Mouse (Mus musculus): ENCODE measurements around the gene Usp29. TPM values are rescaled to one million over a fixed set of nuclear protein-coding genes. Genes with fewer than 3 reads are reported as not detected.
"Not testable (repeated sequence)": the region's sequence is repeated elsewhere in the genome, so short reads cannot be mapped to it uniquely, and the experiment has no call there.

Usp29 gene
- total and polyA plus RNA-seq, 2 experiments from 2014 or later, result 2.2 to 3.2 TPM

GRCm38 (mm10) chr7:6874448-6874847, 144.1 kb downstream of the Usp29 start:
- DNase-seq (ENCODE audit: low spot score) (no peak), ATAC-seq (ENCODE audit: insufficient read depth, low read depth) (no peak)
- TF ChIP-seq EP300 (IDR thresholded peaks at IDR 0.05; ENCODE audit: low read depth) (no peak), CTCF (IDR thresholded peaks at IDR 0.05; ENCODE audit: low read depth) (no peak)
- H3K27ac ChIP-seq (ENCODE audit: low read depth), result no peak overlapping the region
- no peaks in the 10 kb centered on the region for H3K4me1 ChIP-seq (ENCODE audit: control insufficient read depth, insufficient read depth)
- no peaks in the 10 kb centered on the region for H3K9me3 ChIP-seq (replicated peaks; ENCODE audit: control insufficient read depth, low read length)
- no peaks in the 10 kb centered on the region for H3K36me3 ChIP-seq (replicated peaks; ENCODE audit: control insufficient read depth, insufficient read depth, low read length)
- 79% methylated on average over 19 of the region's 19 CpGs for WGBS
- no peak overlapping the region for H3K4me2 ChIP-seq (ENCODE audit: low read depth, low read length)
- H3K27me3 ChIP-seq (ENCODE audit: control insufficient read depth, insufficient read depth, low read length), result no peaks in the 10 kb centered on the region
- H3K4me3 ChIP-seq (ENCODE audit: low read depth, low read length), result no peak overlapping the region
- H3K9ac ChIP-seq (replicated peaks; ENCODE audit: low read depth, low read length), result no peak overlapping the region

GRCm38 (mm10) chr7:6878202-6878601, 147.8 kb downstream of the Usp29 start:
- H3K27me3 ChIP-seq (ENCODE audit: control insufficient read depth, insufficient read depth, low read length), result no peaks in the 10 kb centered on the region
- DNase-seq (ENCODE audit: low spot score) (no peak), ATAC-seq (ENCODE audit: insufficient read depth, low read depth) (no peak)
- 0 out of 2 replicates have a peak, but pooled peaks cover under 1% of the 10 kb centered on the region for H3K4me1 ChIP-seq (ENCODE audit: control insufficient read depth, insufficient read depth)
- H3K9me3 ChIP-seq (replicated peaks; ENCODE audit: control insufficient read depth, low read length), result no peaks in the 10 kb centered on the region
- H3K4me3 ChIP-seq (ENCODE audit: low read depth, low read length), result no peak overlapping the region
- H3K27ac ChIP-seq (ENCODE audit: low read depth), result no peak overlapping the region
- no peaks in the 10 kb centered on the region for H3K36me3 ChIP-seq (replicated peaks; ENCODE audit: control insufficient read depth, insufficient read depth, low read length)
- TF ChIP-seq CTCF (IDR thresholded peaks at IDR 0.05; ENCODE audit: low read depth) (no peak), EP300 (IDR thresholded peaks at IDR 0.05; ENCODE audit: low read depth) (no peak)
- 54% methylated on average over 1 of the region's 1 CpGs for WGBS
- H3K4me2 ChIP-seq (ENCODE audit: low read depth, low read length), result no peak overlapping the region
- no peak overlapping the region for H3K9ac ChIP-seq (replicated peaks; ENCODE audit: low read depth, low read length)

GRCm38 (mm10) chr7:6878849-6879248, 148.5 kb downstream of the Usp29 start:
- H3K27me3 ChIP-seq (ENCODE audit: control insufficient read depth, insufficient read depth, low read length); H3K4me2 ChIP-seq (ENCODE audit: low read depth, low read length); H3K36me3 ChIP-seq (replicated peaks; ENCODE audit: control insufficient read depth, insufficient read depth, low read length); H3K27ac ChIP-seq (ENCODE audit: low read depth); H3K4me3 ChIP-seq (ENCODE audit: low read depth, low read length); H3K4me1 ChIP-seq (ENCODE audit: control insufficient read depth, insufficient read depth); H3K9ac ChIP-seq (replicated peaks; ENCODE audit: low read depth, low read length); DNase-seq (ENCODE audit: low spot score); H3K9me3 ChIP-seq (replicated peaks; ENCODE audit: control insufficient read depth, low read length); ATAC-seq (ENCODE audit: insufficient read depth, low read depth): not testable (repeated sequence)
- WGBS, result 94% methylated on average over 3 of the region's 3 CpGs

- 24% methylated on average over 11 of the region's 11 CpGs for WGBS
- Histone ChIP-seq H3K27ac (ENCODE audit: low read depth) (no peak overlapping the region), H3K4me2 (ENCODE audit: low read depth, low read length) (no peak overlapping the region), H3K4me1 (ENCODE audit: control insufficient read depth, insufficient read depth) (peaks cover 3% of the 10 kb centered on the region; the same call in 1 of the 2 replicates), H3K36me3 (replicated peaks; ENCODE audit: control insufficient read depth, insufficient read depth, low read length) (no peaks in the 10 kb centered on the region), H3K9me3 (replicated peaks; ENCODE audit: control insufficient read depth, low read length) (no peaks in the 10 kb centered on the region), H3K27me3 (ENCODE audit: control insufficient read depth, insufficient read depth, low read length) (no peaks in the 10 kb centered on the region), H3K4me3 (ENCODE audit: low read depth, low read length) (no peak overlapping the region), H3K9ac (replicated peaks; ENCODE audit: low read depth, low read length) (no peak overlapping the region)
- peak; percentile 40 for DNase-seq (ENCODE audit: low spot score)
- peak; percentile 66 for ATAC-seq (ENCODE audit: insufficient read depth, low read depth)
- TF ChIP-seq EP300 (IDR thresholded peaks at IDR 0.05; ENCODE audit: low read depth), result no peak
- no peak for TF ChIP-seq CTCF (IDR thresholded peaks at IDR 0.05; ENCODE audit: low read depth)
Observed at GRCm38 (mm10) chr7:6879512-6880164, 149.3 kb downstream of the Usp29 start.

- not testable (repeated sequence) for H3K27ac ChIP-seq (ENCODE audit: low read depth); H3K27me3 ChIP-seq (ENCODE audit: control insufficient read depth, insufficient read depth, low read length); H3K4me2 ChIP-seq (ENCODE audit: low read depth, low read length); DNase-seq (ENCODE audit: low spot score); H3K4me3 ChIP-seq (ENCODE audit: low read depth, low read length); H3K9me3 ChIP-seq (replicated peaks; ENCODE audit: control insufficient read depth, low read length); ATAC-seq (ENCODE audit: insufficient read depth, low read depth); H3K36me3 ChIP-seq (replicated peaks; ENCODE audit: control insufficient read depth, insufficient read depth, low read length); H3K9ac ChIP-seq (replicated peaks; ENCODE audit: low read depth, low read length); H3K4me1 ChIP-seq (ENCODE audit: control insufficient read depth, insufficient read depth)
- WGBS, result 100% methylated on average over 1 of the region's 1 CpGs
Observed at GRCm38 (mm10) chr7:6880918-6881317, 150.5 kb downstream of the Usp29 start.

GRCm38 (mm10) chr7:6881473-6882046, 151.2 kb downstream of the Usp29 start:
- TF ChIP-seq CTCF (IDR thresholded peaks at IDR 0.05; ENCODE audit: low read depth) (no peak), EP300 (IDR thresholded peaks at IDR 0.05; ENCODE audit: low read depth) (no peak)
- WGBS, result 59% methylated on average over 6 of the region's 6 CpGs
- ATAC-seq (ENCODE audit: insufficient read depth, low read depth), result no peak

More at GRCm38 (mm10) chr7:6881473-6882046, 151.2 kb downstream of the Usp29 start:
- Histone ChIP-seq H3K4me2 (ENCODE audit: low read depth, low read length) (no peak overlapping the region), H3K4me1 (ENCODE audit: control insufficient read depth, insufficient read depth) (peaks cover 3% of the 10 kb centered on the region; the same call in 1 of the 2 replicates), H3K36me3 (replicated peaks; ENCODE audit: control insufficient read depth, insufficient read depth, low read length) (no peaks in the 10 kb centered on the region), H3K4me3 (ENCODE audit: low read depth, low read length) (no peak overlapping the region), H3K27ac (ENCODE audit: low read depth) (no peak overlapping the region), H3K9ac (replicated peaks; ENCODE audit: low read depth, low read length) (no peak overlapping the region), H3K9me3 (replicated peaks; ENCODE audit: control insufficient read depth, low read length) (no peaks in the 10 kb centered on the region), H3K27me3 (ENCODE audit: control insufficient read depth, insufficient read depth, low read length) (no peaks in the 10 kb centered on the region)
- no peak for DNase-seq (ENCODE audit: low spot score)
